Mouse (Mus musculus) liver, postnatal 0 days (tissue): ENCODE results near the gene Egr2. TPM values are rescaled to one million over a fixed set of nuclear protein-coding genes. Genes with fewer than 3 reads are reported as not detected.

Source experiments
- ATAC-seq: fragments of 200-750 bp; cut with Nextera tagmentation; 2 replicates; pipeline ENCODE4 v1.8.0; 2017; ENCODE audit warnings: mild to moderate bottlenecking, moderate library complexity
- DNase-seq: peaks from one replicate; pipeline ENCODE4 v3.0.0-alpha.2; 2016
- H3K27ac ChIP-seq: fragments of 300-500 bp; sonication (generic); 2 replicates; pipeline ENCODE4 v1.5.1; 2014; ENCODE audit warnings: antibody characterized with exemption, moderate library complexity, mild to moderate bottlenecking, low read depth
- H3K27me3 ChIP-seq: fragments of 300-500 bp; sonication (generic); 2 replicates; pipeline ENCODE4 v1.6.1; 2014; ENCODE audit warnings: low read length, control low read depth, mixed read lengths; ENCODE audit not compliant: insufficient read depth
- H3K36me3 ChIP-seq: fragments of 300-500 bp; sonication (generic); replicated peaks from 2 replicates; pipeline ENCODE4 v1.6.1; 2014; ENCODE audit warnings: mild to moderate bottlenecking, control low read depth, low read length, moderate library complexity, mixed read lengths; ENCODE audit not compliant: insufficient read depth
- H3K4me1 ChIP-seq: fragments of 300-500 bp; sonication (generic); 2 replicates; pipeline ENCODE4 v1.6.1; 2014; ENCODE audit warnings: antibody characterized with exemption, mild to moderate bottlenecking, control low read depth; ENCODE audit not compliant: insufficient read depth
- H3K4me2 ChIP-seq: fragments of 300-500 bp; sonication (generic); 2 replicates; pipeline ENCODE4 v1.6.1; 2014; ENCODE audit warnings: low read depth, mild to moderate bottlenecking, low read length, moderate library complexity, mixed read lengths
- H3K4me3 ChIP-seq: fragments of 300-500 bp; sonication (generic); 2 replicates; pipeline ENCODE4 v1.5.1; 2014; ENCODE audit warnings: low read depth, low read length
- H3K9ac ChIP-seq: fragments of 300-500 bp; sonication (generic); replicated peaks from 2 replicates; pipeline ENCODE4 v1.6.1; 2014; ENCODE audit warnings: mild to moderate bottlenecking, moderate library complexity
- H3K9me3 ChIP-seq: fragments of 300-500 bp; sonication (generic); 2 replicates; pipeline ENCODE4 v1.6.1; 2016; ENCODE audit warnings: mild to moderate bottlenecking, control low read depth, low read length, mixed read lengths
- CTCF ChIP-seq: sonication (generic); IDR thresholded peaks from 2 replicates; pipeline ENCODE4 v1.5.1; 2016; ENCODE audit warnings: antibody characterized with exemption, low read depth
- EP300 ChIP-seq: IDR thresholded peaks from 2 replicates; pipeline ENCODE4 v1.6.1; 2016; ENCODE audit warnings: antibody characterized with exemption, low read depth, mild to moderate bottlenecking
- WGBS: fragments of 180-500 bp; shearing (Covaris S2); extraction: QIAGEN DNeasy Blood & Tissue Kit; methylation state at CpG from one replicate; pipeline ENCODE4 v1.1.7; 2014; ENCODE audit not compliant: insufficient replicate concordance; 5-methylcytosine and 5-hydroxymethylcytosine counted together
- polyA plus RNA-seq: library from polyadenylated mRNA; unstranded; fragments of >200 nt; fragmentation: Nextera tagmentation; extraction: Ambion mirVana; gene quantifications from 2 replicates; pipeline ENCODE4 v1.2.1, GENCODE M21; 2015

The Egr2 gene
- polyA plus RNA-seq, 1 experiment from 2014 or later = 0.33 TPM

GRCm38 (mm10) chr10:67585873-67586610, 50.8 kb downstream of the Egr2 start:
- Histone ChIP-seq H3K4me2 (no peak overlapping the region), H3K36me3 (no peaks in the 10 kb centered on the region), H3K27ac (no peak overlapping the region), H3K4me1 (peaks cover 6% of the 10 kb centered on the region), H3K4me3 (no peak overlapping the region), H3K27me3 (no peaks in the 10 kb centered on the region), H3K9ac (no peak overlapping the region), H3K9me3 (no peaks in the 10 kb centered on the region)
- DNase-seq (no peak), ATAC-seq (no peak)
- TF ChIP-seq CTCF = no peak
- TF ChIP-seq EP300 = no peak
- 69% methylated on average over 18 of the region's 18 CpGs for WGBS

Other genes starting within 250 kb of the Egr2 start
- 9.9 and 10.8 TPM in 2 replicates for gene Ado, start 13.5 kb downstream of the Egr2 start, polyA plus RNA-seq